Comparison of ENCODE assay signal across 23 mouse cellular contexts in the genomic region with DNA sequence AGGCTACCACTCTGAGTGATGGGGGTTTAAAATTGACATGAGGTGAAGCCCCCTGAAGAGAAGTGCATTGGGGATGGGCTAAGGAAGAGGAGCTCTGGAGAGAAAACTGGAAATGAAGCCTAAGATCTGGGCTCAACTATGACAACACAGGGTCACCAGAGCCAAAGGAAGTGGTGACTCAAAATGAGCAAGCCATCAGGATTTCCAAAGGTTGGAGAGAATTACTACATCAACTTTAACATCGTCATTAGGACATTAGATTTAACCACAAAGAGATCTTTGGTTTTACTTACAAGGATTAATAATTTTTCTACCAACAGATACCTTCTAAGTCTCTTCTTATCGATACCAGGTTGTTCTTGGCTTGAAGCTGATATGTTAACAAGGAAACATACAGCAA.
A peak's percentile ranks its signal among the peaks of the same experiment; 100 is the strongest.
DNase-seq lines count a peak whose midpoint lies in the region; ATAC-seq lines count a peak whose summit lies in the region.
"Had no signal": no experiment of that assay in that cellular context is flagged by ENCODE, and none has a peak within 500 bp of the region (broad histone marks: within the 10 kb centered on the region; RNA-seq: fewer than 3 reads in every experiment).

No protein-coding gene starts in this region.

- DNase-seq in 3134 (ENCODE audit: extremely low read depth, insufficient read length, low spot score) (peak; percentile 22), 416B (ENCODE audit: low read depth) (peak; percentile 70), NIH3T3 (ENCODE audit: low read depth) (peak; percentile 24)
- no peak for DNase-seq in kidney, postnatal 10 days
- no peak for DNase-seq in lung, postnatal 14 days
- DNase-seq in urinary bladder, adult 2 months (ENCODE audit: low spot score) = no peak
- DNase-seq: adrenal gland, postnatal 25 days; B cell, adult 2 months; cerebellum, adult 11-12 months; cerebellum, adult 9-10 months; cerebellum, postnatal 14 days; gastrocnemius, postnatal 10 days; gastrocnemius, postnatal 36 days; heart, adult 11 months; heart, postnatal 10 days; heart, postnatal 36 days; kidney, adult 11 months had no signal

- peak; percentile 22; the same call in 1 of the 2 replicates for ATAC-seq in granulocyte monocyte progenitor cell, adult 5-6 weeks (replicated peaks; ENCODE audit: poor library complexity, severe bottlenecking)
- ATAC-seq: CD4-positive, CD25-positive, alpha-beta regulatory T cell, adult 4 months; forebrain, embryonic 15.5 days; hindbrain, embryonic 16.5 days; intestine, embryonic 15.5 days; Patski had no signal

Comparison
In these comparisons a context has a peak if more than half of its experiments do, and no peak if none do; other contexts are left out.
1. DNase-seq: peak in 3134 (single experiment), 416B (single experiment) and NIH3T3 (single experiment); none in kidney, postnatal 10 days (single experiment), lung, postnatal 14 days (single experiment) and urinary bladder, adult 2 months (single experiment).